Mouse (Mus musculus): Measurements from ENCODE around the gene Sp8. TPM values are rescaled to one million over a fixed set of nuclear protein-coding genes. Genes with fewer than 3 reads are reported as not detected.
A peak's percentile ranks its signal among the peaks of the same experiment; 100 is the strongest.

Sp8 gene
- total RNA-seq, 2 experiments from 2014 or later: 2.0 to 2.9 TPM

DNA sequence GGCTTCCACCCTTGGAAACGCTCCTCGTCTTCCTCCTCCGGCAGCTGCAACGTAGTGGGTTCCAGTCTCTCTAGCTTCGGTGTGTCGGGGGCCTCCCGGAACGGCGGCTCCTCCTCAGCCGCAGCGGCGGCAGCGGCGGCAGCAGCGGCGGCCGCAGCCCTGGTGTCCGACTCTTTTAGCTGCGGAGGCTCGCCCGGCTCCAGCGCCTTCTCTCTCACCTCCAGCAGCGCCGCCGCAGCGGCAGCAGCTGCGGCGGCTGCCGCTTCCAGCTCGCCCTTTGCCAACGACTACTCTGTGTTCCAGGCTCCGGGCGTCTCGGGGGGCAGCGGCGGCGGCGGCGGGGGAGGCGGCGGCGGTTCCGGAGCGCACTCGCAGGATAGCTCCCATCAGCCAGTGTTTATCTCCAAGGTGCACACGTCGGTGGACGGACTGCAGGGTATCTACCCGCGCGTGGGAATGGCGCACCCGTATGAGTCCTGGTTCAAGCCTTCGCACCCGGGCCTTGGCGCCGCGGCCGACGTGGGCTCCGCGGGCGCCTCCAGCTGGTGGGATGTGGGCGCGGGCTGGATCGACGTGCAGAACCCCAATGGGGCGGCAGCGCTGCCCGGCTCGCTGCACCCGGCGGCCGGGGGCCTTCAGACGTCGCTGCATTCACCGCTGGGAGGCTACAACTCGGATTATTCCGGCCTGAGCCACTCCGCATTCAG lies 2.5 kb downstream of the Sp8 start:
- DNase-seq (ENCODE audit: low spot score in 2 of 2): peak in 1 of 2 experiments; percentile 23

GRCm38 (mm10) chr12:118849203-118849861 lies 3.2 kb downstream of the Sp8 start:
- DNase-seq (ENCODE audit: low spot score in 2 of 2): peak in 1 of 2 experiments; percentile 38

DNA sequence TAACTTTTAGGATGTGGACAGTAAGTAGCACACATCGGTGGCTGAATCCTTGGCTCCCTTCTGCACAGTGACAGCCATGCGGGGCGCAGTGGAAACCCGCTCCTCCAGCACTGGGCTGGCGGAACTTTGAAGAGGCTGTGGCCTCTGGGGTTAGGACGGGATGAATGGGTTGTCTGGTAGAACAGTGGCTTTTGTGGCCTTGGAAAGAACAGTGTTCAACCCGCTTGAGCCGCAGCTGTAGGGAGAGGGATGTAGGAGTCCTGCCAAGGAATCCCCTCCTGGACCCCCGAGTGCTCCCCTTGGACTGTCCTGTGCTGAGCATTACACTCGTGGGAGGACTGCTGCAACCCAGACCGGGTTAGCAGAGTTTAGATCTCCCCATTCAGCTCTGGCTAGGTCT lies 3.9 kb downstream of the Sp8 start:
- peak in 1 of 2 experiments; percentile 24 for DNase-seq (ENCODE audit: low spot score in 2 of 2)

GRCm38 (mm10) chr12:118850851-118851410 lies 4.8 kb downstream of the Sp8 start:
- no peak for DNase-seq (ENCODE audit: low spot score in 2 of 2)

DNA sequence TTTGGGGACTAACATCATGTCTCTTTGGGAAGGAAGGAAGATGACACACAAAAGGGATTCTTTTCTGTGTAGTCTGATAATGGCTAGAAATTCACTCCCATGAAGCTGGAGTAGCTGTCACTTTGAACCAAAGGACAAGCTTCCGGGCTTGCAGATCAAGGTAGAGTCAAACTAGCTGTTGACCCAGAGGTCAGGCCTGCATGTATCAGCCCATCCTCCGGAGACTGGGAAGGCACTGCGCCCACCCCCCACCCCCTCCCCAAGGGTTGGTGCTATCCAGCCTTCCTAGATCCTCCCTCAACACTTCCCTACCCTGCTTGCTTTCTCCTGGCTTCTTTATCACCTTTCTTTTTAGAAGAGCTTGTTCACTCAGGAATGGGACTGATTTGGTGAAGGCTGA lies 7.2 kb downstream of the Sp8 start:
- DNase-seq (ENCODE audit: low spot score in 2 of 2): no peak

DNA sequence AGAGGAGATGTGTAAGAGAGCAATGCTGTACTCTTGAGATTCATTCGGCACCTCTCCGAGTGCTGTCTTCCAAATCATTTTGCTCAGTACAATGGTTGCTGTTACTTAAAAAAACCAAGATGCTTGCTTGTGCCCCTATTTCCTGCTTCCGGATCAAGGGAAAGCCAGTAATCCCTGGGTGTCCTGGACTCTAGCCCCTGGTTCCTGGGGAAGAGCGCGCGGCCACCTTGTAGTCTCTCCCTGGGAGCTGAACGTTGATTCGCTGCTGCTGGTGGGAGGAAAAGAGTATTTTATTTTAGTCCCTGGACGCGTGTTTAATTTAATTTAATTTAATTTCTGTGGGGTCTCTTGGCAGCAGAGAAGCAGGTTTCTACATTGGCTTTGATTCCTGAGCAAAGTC lies 8.3 kb downstream of the Sp8 start:
- peak in 1 of 2 experiments; percentile 15 for DNase-seq (ENCODE audit: low spot score in 2 of 2)

DNA sequence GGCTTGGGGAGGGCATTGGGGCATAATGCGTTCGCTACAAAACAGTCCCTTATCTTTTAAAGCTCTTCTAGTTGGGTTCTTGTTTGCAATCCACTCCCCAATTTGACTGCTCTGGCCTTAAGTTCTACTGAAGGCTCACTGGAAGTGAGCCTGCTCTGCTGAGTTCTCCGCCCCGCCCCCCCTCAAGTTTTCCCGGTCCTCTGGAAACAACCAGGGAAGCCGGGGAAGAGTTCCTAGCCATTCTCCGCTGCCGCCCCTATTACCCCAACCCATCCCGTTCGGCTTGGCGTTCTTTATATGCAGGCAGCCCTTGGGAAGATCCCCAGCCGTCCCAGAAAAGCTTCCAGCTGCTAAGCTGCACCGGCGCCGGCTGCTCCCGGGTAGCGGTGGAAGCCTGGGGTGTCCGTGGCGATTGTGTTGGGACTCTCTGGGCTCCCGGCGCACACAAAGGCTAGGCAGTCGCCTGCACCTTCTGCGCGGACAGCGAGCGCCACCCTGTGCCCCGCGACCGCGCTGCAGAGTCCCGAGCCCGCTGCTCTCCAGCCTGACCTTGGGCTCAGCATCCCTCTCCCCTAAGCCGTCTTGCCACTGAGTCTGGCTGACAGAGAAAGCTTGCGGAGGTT lies 8.8 kb downstream of the Sp8 start:
- DNase-seq (ENCODE audit: low spot score in 2 of 2): peak; percentile 72 to 84

- DNase-seq (ENCODE audit: low spot score in 2 of 2): no peak
These were observed 10.0 kb downstream of the Sp8 start for GRCm38 (mm10) chr12:118856151-118856550.

- no peak for DNase-seq (ENCODE audit: low spot score in 2 of 2)
These were observed 26.5 kb downstream of the Sp8 start for GRCm38 (mm10) chr12:118872673-118873072.

DNA sequence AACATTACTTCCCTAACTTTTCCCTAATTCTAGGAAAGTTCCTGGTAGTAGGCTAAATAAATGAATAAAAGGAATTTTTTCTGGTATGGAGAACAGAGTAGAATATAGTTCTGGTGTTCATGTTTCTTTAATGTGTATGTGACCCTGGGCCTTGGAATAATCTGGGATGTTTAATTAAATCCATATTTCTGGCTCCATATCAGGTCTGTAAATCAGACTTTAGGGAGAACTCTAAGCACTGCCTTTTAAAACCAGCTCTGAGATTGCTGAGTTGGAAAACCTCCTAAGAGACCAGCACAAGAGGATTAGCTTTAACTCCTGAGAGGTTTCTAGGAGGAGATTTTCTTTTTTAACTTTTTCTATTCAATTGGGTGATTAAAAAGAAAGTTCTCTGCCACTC lies 36.7 kb downstream of the Sp8 start:
- DNase-seq (ENCODE audit: low spot score in 2 of 2): no peak

DNA sequence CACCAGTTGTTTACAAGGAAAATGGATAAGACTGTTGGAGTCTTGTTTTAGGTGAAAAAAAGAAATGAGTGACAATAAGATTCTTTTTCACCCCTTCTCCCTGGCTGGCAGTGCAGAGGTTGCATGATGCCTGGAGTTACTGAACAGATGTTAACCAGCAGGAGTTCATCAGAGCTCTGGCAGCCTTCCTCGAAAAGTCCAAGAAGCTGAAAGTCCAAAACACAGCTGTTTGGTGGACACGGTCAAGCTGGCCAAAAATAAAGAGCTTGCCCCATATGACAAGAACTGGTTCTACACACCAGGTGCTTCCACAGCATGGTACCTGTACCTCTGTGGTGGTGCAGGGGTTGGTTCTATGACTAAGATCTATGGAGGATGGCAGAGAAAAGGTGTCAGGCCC lies 41.8 kb downstream of the Sp8 start:
- no peak for DNase-seq (ENCODE audit: low spot score in 2 of 2)

Other genes with a start within 250 kb of the Sp8 start
- gene Abcb5, start 120.1 kb downstream of the Sp8 start, total RNA-seq (2021): not detected